Mouse (Mus musculus): Measurements from ENCODE around the gene 2610301B20Rik. TPM values are rescaled to one million over a fixed set of nuclear protein-coding genes. Genes with fewer than 3 reads are reported as not detected.
A peak's percentile ranks its signal among the peaks of the same experiment; 100 is the strongest.
"Not testable (repeated sequence)": the region's sequence is repeated elsewhere in the genome, so short reads cannot be mapped to it uniquely, and the experiment has no call there.

The 2610301B20Rik gene
- polyA plus RNA-seq (2016; fragmentation: Nextera tagmentation; extraction: Ambion mirVana), result 22.9 and 23.8 TPM in 2 replicates

DNA sequence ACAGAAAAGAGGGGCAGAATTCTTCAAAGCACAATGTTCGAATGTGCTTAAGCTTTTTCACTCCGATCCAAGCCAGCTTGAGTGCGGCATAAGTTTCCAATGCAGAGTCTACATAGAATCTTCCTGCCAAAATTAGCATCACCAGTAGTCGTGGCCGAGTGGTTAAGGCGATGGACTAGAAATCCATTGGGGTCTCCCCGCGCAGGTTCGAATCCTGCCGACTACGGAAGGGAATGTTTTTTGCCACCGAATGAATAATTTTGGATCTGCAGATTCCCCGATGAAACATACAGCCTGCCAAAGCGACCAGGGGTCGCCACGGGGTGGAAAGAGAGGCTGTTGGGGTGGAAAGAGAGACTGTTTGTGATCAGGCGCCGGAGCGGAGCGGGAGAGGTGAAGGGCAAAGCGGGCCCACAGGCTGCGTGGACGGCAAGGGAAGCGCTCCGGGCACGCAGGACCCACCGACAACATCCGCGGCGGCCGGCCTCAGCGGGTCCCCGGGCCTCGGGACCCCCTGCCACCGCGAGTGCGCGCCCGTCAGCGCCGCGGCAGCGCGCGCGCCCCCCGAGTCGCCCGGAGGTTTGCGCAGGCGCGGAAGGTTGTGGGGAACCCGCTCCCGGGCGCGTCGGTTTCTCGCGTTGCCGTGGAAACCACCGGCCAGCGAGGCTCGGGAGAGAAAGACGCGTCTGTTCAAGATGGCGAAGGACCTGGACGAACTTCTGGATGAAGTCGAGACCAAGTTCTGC lies at the start of gene 2610301B20Rik:
2610301B20Rik (plus strand) TSS at position 579 of the 746 bp plus-strand sequence.
- Histone ChIP-seq H3K27ac (peak within 1 kb of the TSS; percentile 94), H3K4me3 (peak within 1 kb of the TSS; percentile 89), H3K36me3 (no peaks in the 10 kb centered on the region), H3K4me1 (no peaks in the 10 kb centered on the region), H3K9me3 (no peaks in the 10 kb centered on the region), H3K27me3 (ENCODE audit: insufficient read depth, poor library complexity, severe bottlenecking) (no peaks in the 10 kb centered on the region)
- under 1% methylated on average over 68 of the region's 68 CpGs for WGBS
- peak; percentile 94 for DNase-seq (ENCODE audit: low spot score)

DNA sequence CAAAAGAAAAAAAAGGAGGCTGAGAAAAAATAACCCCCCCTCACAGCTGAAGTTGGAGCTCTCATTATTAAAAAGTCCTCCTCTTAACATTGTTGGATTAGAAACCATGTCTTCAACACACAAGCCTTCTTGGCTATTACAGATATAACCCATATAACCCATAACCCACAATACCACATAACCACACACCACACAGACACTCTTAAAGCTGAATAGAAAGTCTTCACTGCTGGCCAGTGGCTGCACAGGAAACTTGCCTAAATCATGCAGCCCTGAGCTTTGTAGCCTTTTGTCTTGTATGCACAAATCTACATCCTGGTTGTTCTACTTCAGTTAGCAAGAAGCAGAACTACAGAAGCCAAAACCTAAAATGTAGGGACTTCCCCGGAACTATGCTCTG lies 41.0 kb upstream of the 2610301B20Rik start:
- Histone ChIP-seq H3K27me3 (ENCODE audit: insufficient read depth, poor library complexity, severe bottlenecking) (no peaks in the 10 kb centered on the region), H3K9me3 (no peaks in the 10 kb centered on the region), H3K4me1 (no peaks in the 10 kb centered on the region), H3K27ac (no peak overlapping the region), H3K36me3 (no peaks in the 10 kb centered on the region), H3K4me3 (no peak overlapping the region)
- 88% methylated on average over 1 of the region's 1 CpGs for WGBS
- no peak for DNase-seq (ENCODE audit: low spot score)

DNA sequence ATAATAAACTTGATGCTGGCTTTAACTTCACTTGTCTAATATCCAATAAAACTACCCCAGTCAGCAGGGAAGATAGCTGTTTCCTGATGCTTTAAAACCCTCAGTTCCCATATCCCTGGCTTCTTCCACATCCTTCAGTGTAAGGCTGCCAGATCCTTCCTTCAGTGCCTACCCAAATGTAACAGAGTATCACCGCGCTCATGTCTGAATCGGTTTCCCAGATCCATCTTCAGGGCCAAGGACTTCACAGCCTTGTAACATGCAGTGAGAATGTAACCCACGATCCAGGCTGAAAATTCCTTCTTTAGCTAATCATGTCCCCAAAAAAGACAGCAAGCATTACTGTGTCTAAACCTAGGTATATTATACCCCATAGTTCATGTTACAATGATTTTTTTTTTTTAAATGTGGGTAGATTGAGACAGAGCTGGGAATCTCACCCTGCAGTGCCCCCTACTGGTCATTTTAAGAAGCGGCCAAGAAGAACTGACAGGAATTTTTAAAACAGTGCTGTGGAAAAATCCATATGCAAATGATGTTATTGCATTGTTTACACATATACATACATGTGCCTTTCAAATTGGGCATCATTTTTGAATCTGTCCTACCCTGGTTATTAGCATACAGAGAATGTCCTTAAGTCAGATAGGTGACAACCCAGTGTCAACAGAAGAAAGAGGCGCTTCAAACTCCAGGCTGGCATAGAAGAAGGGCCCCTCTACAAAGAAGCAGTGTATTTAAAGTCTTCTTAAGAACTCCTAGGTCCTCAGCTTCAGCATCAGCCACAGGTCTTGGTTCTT lies 38.8 kb upstream of the 2610301B20Rik start:
- Histone ChIP-seq H3K27me3 (ENCODE audit: insufficient read depth, poor library complexity, severe bottlenecking) (no peaks in the 10 kb centered on the region), H3K9me3 (no peaks in the 10 kb centered on the region), H3K4me3 (no peak overlapping the region)

DNA sequence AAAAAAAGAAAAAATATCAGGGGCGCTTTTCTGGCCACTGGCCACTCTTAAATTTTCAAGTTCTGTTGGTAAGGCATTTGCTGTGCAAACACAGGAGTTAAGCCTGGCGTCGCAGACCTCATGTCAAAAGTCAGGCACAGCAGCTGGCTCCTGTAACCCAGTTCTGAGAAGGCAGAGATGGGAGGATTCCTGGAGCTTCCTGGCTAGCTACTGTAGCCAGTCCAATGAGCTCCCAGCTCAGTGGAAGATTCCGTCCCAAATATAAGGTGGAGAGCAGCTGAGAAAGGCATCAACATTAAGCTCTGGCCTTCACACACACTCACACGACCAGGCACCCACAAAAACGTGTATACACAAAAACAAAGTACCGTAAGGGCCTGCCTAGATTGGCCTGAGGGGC lies 28.4 kb upstream of the 2610301B20Rik start:
- Histone ChIP-seq H3K36me3 (no peaks in the 10 kb centered on the region), H3K27me3 (ENCODE audit: insufficient read depth, poor library complexity, severe bottlenecking) (no peaks in the 10 kb centered on the region), H3K27ac (no peak overlapping the region), H3K4me1 (no peaks in the 10 kb centered on the region), H3K4me3 (no peak overlapping the region), H3K9me3 (no peaks in the 10 kb centered on the region)
- no peak for DNase-seq (ENCODE audit: low spot score)
- 74% methylated on average over 7 of the region's 7 CpGs for WGBS

More for the DNA sequence above, 38.8 kb upstream of the 2610301B20Rik start:
- Histone ChIP-seq H3K36me3 (no peaks in the 10 kb centered on the region), H3K27ac (no peak overlapping the region), H3K4me1 (no peaks in the 10 kb centered on the region)
- DNase-seq (ENCODE audit: low spot score), result no peak
- 75% methylated on average over 6 of the region's 6 CpGs for WGBS

DNA sequence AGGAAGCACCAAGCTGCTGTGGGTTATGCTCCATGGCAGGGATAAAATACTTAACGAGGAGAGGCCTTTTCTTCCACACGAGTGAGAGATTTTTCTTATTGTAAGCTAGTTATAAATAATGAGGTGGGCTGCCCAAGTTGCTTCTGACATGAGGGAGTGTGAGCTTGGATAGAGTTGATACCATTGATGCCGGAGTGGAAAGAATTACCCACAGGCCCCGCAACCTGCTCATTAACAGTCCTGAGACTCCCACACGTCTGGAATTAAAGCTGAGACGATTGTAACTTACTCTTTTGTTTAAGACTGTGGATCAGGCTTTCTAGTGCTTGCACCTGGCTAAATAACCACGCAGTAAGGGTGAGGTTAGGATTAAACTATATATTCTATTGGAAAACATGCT lies 24.5 kb upstream of the 2610301B20Rik start:
- no peak overlapping the region for H3K27ac ChIP-seq
- H3K9me3 ChIP-seq, result no peaks in the 10 kb centered on the region
- no peak for DNase-seq (ENCODE audit: low spot score)
- WGBS, result 76% methylated on average over 7 of the region's 7 CpGs
- no peaks in the 10 kb centered on the region for H3K36me3 ChIP-seq
- no peaks in the 10 kb centered on the region for H3K4me1 ChIP-seq
- H3K27me3 ChIP-seq (ENCODE audit: insufficient read depth, poor library complexity, severe bottlenecking), result no peaks in the 10 kb centered on the region
- H3K4me3 ChIP-seq, result no peak overlapping the region

DNA sequence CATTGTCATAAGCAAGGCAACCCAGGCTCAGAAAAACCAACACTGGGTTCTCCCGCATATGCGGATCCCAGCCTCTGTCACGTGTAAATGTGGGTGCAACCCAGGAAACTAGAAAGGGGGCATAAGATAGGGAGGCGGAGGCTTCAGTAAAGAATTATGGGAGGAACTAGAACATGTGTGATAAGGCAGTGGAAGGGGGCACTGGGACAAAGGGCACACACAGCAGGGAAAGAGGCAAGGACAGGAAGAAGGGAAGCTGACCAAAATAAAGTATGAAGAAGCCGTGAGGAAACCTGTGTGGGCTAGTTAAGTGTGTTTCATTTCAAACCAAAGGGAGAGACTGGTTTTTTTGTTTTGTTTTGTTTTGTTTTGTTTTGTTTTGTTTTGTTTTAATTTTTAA lies 23.3 kb upstream of the 2610301B20Rik start:
- 63% methylated on average over 5 of the region's 5 CpGs for WGBS
- H3K36me3 ChIP-seq, result no peaks in the 10 kb centered on the region
- no peak overlapping the region for H3K27ac ChIP-seq
- H3K27me3 ChIP-seq (ENCODE audit: insufficient read depth, poor library complexity, severe bottlenecking), result no peaks in the 10 kb centered on the region
- H3K9me3 ChIP-seq, result no peaks in the 10 kb centered on the region
- no peak for DNase-seq (ENCODE audit: low spot score)
- no peak overlapping the region for H3K4me3 ChIP-seq
- H3K4me1 ChIP-seq, result no peaks in the 10 kb centered on the region

DNA sequence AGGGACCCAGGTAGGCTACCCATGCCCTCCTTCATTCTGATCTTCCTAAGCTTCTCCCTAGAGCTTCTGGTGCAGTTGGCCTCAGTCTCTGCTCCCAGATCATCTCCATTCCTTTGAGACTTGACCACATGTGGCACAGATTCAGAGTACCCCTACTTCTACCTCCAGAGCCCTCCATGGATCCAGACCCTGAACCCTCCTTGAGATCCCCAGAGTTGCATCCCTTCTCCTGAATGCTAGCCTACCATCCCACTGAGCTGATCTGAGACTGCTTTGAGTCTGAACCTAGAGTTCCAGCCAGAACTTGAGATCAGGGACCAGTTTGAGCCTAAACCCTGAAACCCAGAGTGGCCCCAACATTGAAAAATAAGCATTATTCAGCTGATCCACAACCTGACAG lies 15.1 kb upstream of the 2610301B20Rik start:
- Histone ChIP-seq H3K4me3 (no peak overlapping the region), H3K27ac (no peak overlapping the region)

DNA sequence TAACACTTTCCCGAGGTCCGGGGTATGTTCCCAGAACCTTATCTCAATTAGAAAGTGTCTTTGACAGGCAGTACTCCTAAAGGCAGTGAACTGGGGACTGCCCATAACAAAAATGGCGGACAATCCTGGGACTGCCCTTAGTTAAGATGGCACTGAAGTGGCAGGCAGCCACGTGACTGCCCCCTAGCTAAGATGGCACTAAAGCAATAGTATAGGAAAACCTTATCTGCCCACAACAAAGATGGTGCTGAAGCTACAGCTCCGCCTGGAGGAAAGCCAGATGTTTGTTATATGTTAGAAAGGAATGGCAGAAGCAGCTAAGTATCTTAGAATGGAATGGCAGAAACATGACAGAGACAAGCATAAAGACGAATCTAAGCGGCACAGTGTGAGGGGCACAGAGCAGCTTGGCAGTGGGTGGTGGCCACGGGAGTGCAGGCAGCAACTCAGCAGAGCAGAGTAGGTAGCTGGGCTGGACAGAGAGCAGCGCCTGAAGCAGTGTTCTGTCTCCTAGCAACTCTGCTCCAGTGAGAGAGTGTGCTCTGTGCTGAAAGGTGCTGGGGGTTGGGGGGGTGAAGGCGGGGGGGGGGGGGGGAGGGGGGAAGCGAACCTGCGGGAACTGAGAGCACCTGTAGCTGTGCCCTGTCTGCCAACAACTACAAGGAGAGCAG lies 14.3 kb upstream of the 2610301B20Rik start:
- H3K36me3 ChIP-seq, result no peaks in the 10 kb centered on the region
- 40% methylated on average over 11 of the region's 12 CpGs for WGBS

More for the DNA sequence above, 15.1 kb upstream of the 2610301B20Rik start:
- Histone ChIP-seq H3K36me3 (no peaks in the 10 kb centered on the region), H3K9me3 (no peaks in the 10 kb centered on the region), H3K4me1 (peaks cover 4% of the 10 kb centered on the region; the same call in 1 of the 2 replicates), H3K27me3 (ENCODE audit: insufficient read depth, poor library complexity, severe bottlenecking) (no peaks in the 10 kb centered on the region)
- no peak for DNase-seq (ENCODE audit: low spot score)

DNA sequence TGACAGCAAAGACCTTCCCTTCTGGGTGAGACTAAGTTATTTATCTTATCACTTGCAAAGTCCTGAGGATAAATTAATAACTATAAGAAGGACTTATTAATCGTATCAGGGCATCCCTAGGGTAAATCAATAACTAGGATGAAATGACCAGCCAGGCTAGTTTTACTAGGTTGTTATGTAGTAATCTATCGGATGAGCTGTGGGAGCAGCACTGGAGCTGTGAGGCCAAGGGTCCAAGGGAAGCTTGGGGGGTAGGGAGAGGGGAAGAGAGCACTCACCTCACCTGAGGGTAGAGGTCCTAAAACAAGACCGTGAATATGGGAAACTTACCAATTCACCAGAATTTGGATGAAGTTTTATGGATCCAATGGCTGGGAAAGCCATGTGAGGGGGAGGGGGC lies 13.5 kb upstream of the 2610301B20Rik start:
- DNase-seq (ENCODE audit: low spot score), result no peak
- Histone ChIP-seq H3K4me1 (peaks cover 4% of the 10 kb centered on the region; the same call in 1 of the 2 replicates), H3K27ac (no peak overlapping the region), H3K27me3 (ENCODE audit: insufficient read depth, poor library complexity, severe bottlenecking) (no peaks in the 10 kb centered on the region), H3K36me3 (no peaks in the 10 kb centered on the region), H3K4me3 (no peak overlapping the region), H3K9me3 (no peaks in the 10 kb centered on the region)
- WGBS, result 82% methylated on average over 3 of the region's 3 CpGs

More for the DNA sequence above, 14.3 kb upstream of the 2610301B20Rik start:
- no peak for DNase-seq (ENCODE audit: low spot score)
- Histone ChIP-seq H3K27me3 (ENCODE audit: insufficient read depth, poor library complexity, severe bottlenecking) (no peaks in the 10 kb centered on the region), H3K4me3 (peak overlapping the region; percentile 39), H3K9me3 (no peaks in the 10 kb centered on the region), H3K4me1 (peaks cover 4% of the 10 kb centered on the region; the same call in 1 of the 2 replicates), H3K27ac (no peak overlapping the region)

DNA sequence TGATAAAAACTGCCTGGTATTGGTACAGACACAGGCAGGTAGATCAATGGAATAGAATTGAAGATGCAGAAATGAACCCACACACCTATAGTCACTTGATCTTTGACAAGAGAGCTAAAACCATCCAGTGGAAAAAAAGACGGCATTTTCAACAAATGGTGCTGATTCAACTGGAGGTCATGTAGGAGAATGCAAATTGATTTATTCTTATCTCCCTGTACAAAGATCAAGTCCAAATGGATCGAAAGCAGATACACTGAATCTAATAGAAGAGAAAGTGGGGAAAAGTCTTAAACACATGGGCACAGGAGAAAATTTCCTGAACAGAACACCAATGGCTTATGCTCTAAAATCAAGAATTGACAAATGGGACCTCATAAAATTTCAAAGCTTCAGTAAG lies 11.4 kb upstream of the 2610301B20Rik start:
- WGBS, result 84% methylated on average over 2 of the region's 2 CpGs
- not testable (repeated sequence) for DNase-seq (ENCODE audit: low spot score); H3K4me3 ChIP-seq; H3K9me3 ChIP-seq; H3K27ac ChIP-seq; H3K4me1 ChIP-seq; H3K36me3 ChIP-seq; H3K27me3 ChIP-seq (ENCODE audit: insufficient read depth, poor library complexity, severe bottlenecking)

DNA sequence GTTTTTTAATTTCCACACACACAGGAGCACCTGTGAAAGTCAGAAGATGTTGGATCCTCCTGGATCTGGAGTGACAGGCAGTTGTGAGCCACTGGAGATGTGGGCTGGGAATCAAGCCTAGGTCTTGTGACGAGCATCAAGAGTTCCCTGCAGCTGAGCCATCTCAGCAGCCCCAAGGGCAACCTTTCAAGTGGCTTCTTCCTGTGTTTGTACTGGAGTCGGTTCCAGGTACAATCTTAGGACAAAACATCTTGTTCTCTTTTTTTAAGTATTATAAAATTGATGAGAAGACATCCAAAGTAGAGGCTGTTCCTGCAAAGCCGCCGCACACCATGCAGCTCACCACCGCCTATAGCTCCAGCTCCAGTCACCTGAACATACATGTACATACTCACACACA lies 2.1 kb upstream of the 2610301B20Rik start:
- H3K9me3 ChIP-seq, result no peaks in the 10 kb centered on the region
- no peak overlapping the region for H3K4me3 ChIP-seq
- WGBS, result 82% methylated on average over 5 of the region's 5 CpGs
- no peaks in the 10 kb centered on the region for H3K27me3 ChIP-seq (ENCODE audit: insufficient read depth, poor library complexity, severe bottlenecking)
- no peak overlapping the region for H3K27ac ChIP-seq
- no peaks in the 10 kb centered on the region for H3K4me1 ChIP-seq
- H3K36me3 ChIP-seq, result no peaks in the 10 kb centered on the region
- DNase-seq (ENCODE audit: low spot score), result no peak

DNA sequence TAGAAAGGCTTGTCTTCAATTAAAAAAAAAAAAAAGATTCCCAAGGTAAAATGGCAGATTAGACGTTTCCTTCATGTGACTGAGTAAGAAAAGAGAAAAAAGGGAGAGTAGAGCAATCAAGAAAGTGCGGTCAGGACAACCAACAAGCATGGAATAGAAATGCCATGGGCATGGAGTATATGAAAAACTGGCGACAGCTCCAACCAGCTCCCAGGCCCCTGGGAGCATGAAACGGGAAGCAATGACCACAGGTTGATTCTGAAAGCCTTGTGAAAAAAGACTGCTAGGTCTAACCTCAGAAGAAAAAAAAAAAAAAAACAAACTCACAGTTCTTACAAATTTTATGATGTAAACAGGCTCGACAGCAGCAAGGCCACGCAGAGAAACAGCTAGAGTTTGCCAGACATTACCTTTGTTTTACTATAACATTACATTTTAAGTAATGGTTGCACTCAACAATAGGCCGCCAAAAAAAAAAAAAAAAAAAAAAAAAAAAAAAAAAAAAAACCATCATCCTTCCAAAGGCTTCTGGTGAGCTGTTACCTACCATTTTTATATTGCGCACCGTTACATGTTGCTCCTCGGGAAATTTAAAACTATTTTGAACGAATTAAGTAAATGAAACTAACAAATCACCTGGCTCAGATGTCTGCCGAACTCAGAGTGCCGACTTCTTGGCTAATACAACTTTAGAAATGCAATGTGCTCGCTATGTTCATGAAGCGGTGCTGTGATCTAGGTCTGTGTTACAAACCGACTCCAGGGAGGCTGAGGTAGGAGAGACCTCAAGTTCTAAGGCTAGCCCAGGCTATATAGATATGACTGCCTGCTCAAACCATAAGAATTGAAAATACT lies 1.4 kb upstream of the 2610301B20Rik start:
- Histone ChIP-seq H3K9me3 (no peaks in the 10 kb centered on the region), H3K27me3 (ENCODE audit: insufficient read depth, poor library complexity, severe bottlenecking) (no peaks in the 10 kb centered on the region), H3K4me3 (peak overlapping the region; percentile 89), H3K27ac (peak overlapping the region; percentile 56; the same call in 1 of the 2 replicates), H3K36me3 (no peaks in the 10 kb centered on the region), H3K4me1 (no peaks in the 10 kb centered on the region)
- DNase-seq (ENCODE audit: low spot score), result no peak
- WGBS, result 42% methylated on average over 16 of the region's 16 CpGs

Measured in heart, embryonic 10.5 days (tissue).